Mouse (Mus musculus) CH12.LX (cell line): ENCODE results near the gene Apom. TPM values are rescaled to one million over a fixed set of nuclear protein-coding genes. Genes with fewer than 3 reads are reported as not detected.
"Not testable (repeated sequence)": the region's sequence is repeated elsewhere in the genome, so short reads cannot be mapped to it uniquely, and the experiment has no call there.

Experiments
- DNase-seq: peaks from one replicate; pipeline ENCODE4 v3.0.0-alpha.2; 2013; ENCODE audit errors: extremely low read depth
- H3K27ac ChIP-seq: 2 replicates; pipeline ENCODE4 v1.5.1; 2012; ENCODE audit warnings: low read depth, mild to moderate bottlenecking, control low read depth, moderate library complexity; ENCODE audit not compliant: insufficient read depth
- H3K27me3 ChIP-seq: replicated peaks from 2 replicates; pipeline ENCODE3; 2012; ENCODE audit warnings: inconsistent platforms
- H3K36me3 ChIP-seq, 2 experiments: replicated peaks in 1 of 2; 2 replicates each; pipeline versions ENCODE3 to v1.6.1; 2012; ENCODE audit warnings: inconsistent platforms in 1 of 2, low read length in 1 of 2, mild to moderate bottlenecking in 1 of 2, mixed read lengths in 1 of 2, moderate library complexity in 1 of 2; ENCODE audit not compliant: control insufficient read depth in 1 of 2, insufficient read depth in 1 of 2
- H3K4me1 ChIP-seq, 2 experiments: 2 replicates each; pipeline ENCODE4 v1.6.1; 2012; ENCODE audit warnings: inconsistent platforms in 1 of 2, moderate library complexity in 1 of 2; ENCODE audit not compliant: insufficient read depth in 2 of 2, control insufficient read depth in 1 of 2
- H3K4me2 ChIP-seq: 2 replicates; pipeline ENCODE4 v1.6.1; 2012; ENCODE audit warnings: low read depth, mild to moderate bottlenecking, control low read depth; ENCODE audit not compliant: poor library complexity, insufficient read depth, severe bottlenecking
- H3K4me3 ChIP-seq, 3 experiments: fragments of 150-350 bp in 1 of 3; sonication (generic) in 1 of 3; replicated peaks in 1 of 3; 2 replicates each; pipeline versions ENCODE3 to v1.5.1; 2011 to 2012; ENCODE audit warnings: low read depth in 2 of 3, low read length in 2 of 3, mild to moderate bottlenecking in 2 of 3, moderate library complexity in 2 of 3, control low read depth in 1 of 3, improper control_type of control experiment in 1 of 3, inconsistent platforms in 1 of 3, mixed read lengths in 1 of 3; ENCODE audit not compliant: poor library complexity in 1 of 3
- H3K79me2 ChIP-seq: replicated peaks from 2 replicates; pipeline ENCODE4 v1.6.1; 2012; ENCODE audit warnings: mild to moderate bottlenecking, moderate library complexity; ENCODE audit not compliant: control insufficient read depth, poor library complexity, insufficient read depth, severe bottlenecking; ENCODE audit errors: extremely low read depth
- H3K9ac ChIP-seq: 2 replicates; pipeline ENCODE4 v1.6.1; 2012; ENCODE audit warnings: low read depth, mild to moderate bottlenecking, control low read depth, moderate library complexity; ENCODE audit not compliant: insufficient read depth
- H3K9me3 ChIP-seq: replicated peaks from 2 replicates; pipeline ENCODE3; 2012; ENCODE audit warnings: low read length, inconsistent platforms, mixed read lengths
- ETS1 ChIP-seq: conservative IDR thresholded peaks from 2 replicates; pipeline ENCODE4 v1.6.1; 2012; ENCODE audit warnings: low read depth, mild to moderate bottlenecking, inconsistent platforms, low read length, improper control_type of control experiment, moderate library complexity
- GABPA ChIP-seq: IDR thresholded peaks from 2 replicates; pipeline ENCODE4 v1.6.1; 2012; ENCODE audit warnings: low read depth, low read length, improper control_type of control experiment, inconsistent platforms; ENCODE audit not compliant: insufficient replicate concordance
- MAX ChIP-seq: IDR thresholded peaks from 2 replicates; pipeline ENCODE4 v1.6.1; 2011; ENCODE audit warnings: low read length, improper control_type of control experiment
- MAZ ChIP-seq: IDR thresholded peaks from 2 replicates; pipeline ENCODE4 v1.6.1; 2012; ENCODE audit warnings: low read depth, mild to moderate bottlenecking, inconsistent platforms, low read length, improper control_type of control experiment, moderate library complexity
- MXI1 ChIP-seq: IDR thresholded peaks from 2 replicates; pipeline ENCODE4 v1.6.1; 2011; ENCODE audit warnings: mild to moderate bottlenecking, low read depth, low read length, improper control_type of control experiment
- PAX5 ChIP-seq: IDR thresholded peaks from 2 replicates; pipeline ENCODE4 v1.6.1; 2012; ENCODE audit warnings: low read length, inconsistent platforms, mixed read lengths
- POLR2AphosphoS2 ChIP-seq: IDR thresholded peaks from 2 replicates; pipeline ENCODE4 v1.6.1; 2011; ENCODE audit warnings: low read depth, low read length, improper control_type of control experiment
- SIN3A ChIP-seq: IDR thresholded peaks from 2 replicates; pipeline ENCODE4 v1.6.1; 2012; ENCODE audit warnings: low read length, improper control_type of control experiment, inconsistent platforms
- TBP ChIP-seq: conservative IDR thresholded peaks from 2 replicates; pipeline ENCODE4 v1.6.1; 2011; ENCODE audit warnings: low read depth, low read length, improper control_type of control experiment
- USF1 ChIP-seq: IDR thresholded peaks from 2 replicates; pipeline ENCODE4 v1.6.1; 2014; ENCODE audit warnings: low read depth, mild to moderate bottlenecking, inconsistent platforms, low read length, improper control_type of control experiment
- dilution Hi-C: fragments of 300-500 bp; cut with MboI; formaldehyde crosslinking; loops from 2 replicates; pipeline ENCODE4 v1.14.3; 2020; ENCODE audit warnings: low sequenced_read_pairs; ENCODE audit not compliant: extremely low pct_unique_long_range_greater_than_20kb, extremely low pct_ligation_motif_present
- in situ Hi-C: fragments of 300-500 bp; cut with MboI; formaldehyde crosslinking; loops from 3 replicates; pipeline ENCODE4 v1.14.3; 2019; ENCODE audit warnings: low sequenced_read_pairs, low pct_ligation_motif_present, low pct_unique_long_range_greater_than_20kb, mixed read lengths
- polyA plus RNA-seq: library from polyadenylated mRNA; unstranded; fragments of >175 nt; gene quantifications from 2 replicates; pipeline ENCODE4 v1.2.1, GENCODE M21; 2012; ENCODE audit warnings: low read depth; ENCODE audit not compliant: insufficient read length
- total RNA-seq, 2 experiments: library from RNA; depleted of rRNA; stranded (reverse); fragments of 300-350 nt in 1 of 2; fragments of >200 nt in 1 of 2; gene quantifications; 2 replicates each; pipeline ENCODE4 v1.2.3; 2012 to 2014

The Apom gene
- total and polyA plus RNA-seq, 3 experiments, result 0.39 TPM; not detected in 2

DNA sequence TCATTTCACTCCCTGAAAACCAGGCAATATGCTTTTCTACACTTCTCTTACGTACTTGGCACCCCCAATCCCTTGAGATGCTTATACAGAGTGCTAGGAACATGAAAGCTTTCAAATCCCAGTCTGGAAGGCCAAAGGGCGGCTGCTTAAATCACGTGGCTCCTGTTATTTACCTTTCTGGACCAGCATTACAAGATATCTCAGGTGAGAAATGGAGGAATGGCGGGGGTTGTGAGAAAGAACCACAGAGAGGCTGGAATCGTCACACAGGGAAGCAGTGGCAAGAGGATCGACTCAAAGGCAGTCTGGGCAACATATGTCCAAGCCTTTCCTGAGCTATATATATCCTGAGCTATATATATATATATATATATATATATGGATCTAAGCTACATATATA lies 6.3 kb downstream of the Apom start:
- H3K36me3 ChIP-seq, result peaks cover 29 to 48% of the 10 kb centered on the region in 2 experiments
- peak overlapping the region in 2 of 3 experiments; percentile 74 to 87 for H3K4me3 ChIP-seq
- TF ChIP-seq POLR2AphosphoS2, result peak; percentile 63; the same call in 1 of the 2 replicates
- TF ChIP-seq SIN3A, result no peak
- peak overlapping the region; percentile 95 for H3K9ac ChIP-seq
- peaks cover 5 to 43% of the 10 kb centered on the region in 2 experiments for H3K4me1 ChIP-seq
- dilution Hi-C loops (no loop called here), in situ Hi-C loops (no loop called here)
- H3K27me3 ChIP-seq, result no peaks in the 10 kb centered on the region
- 0 out of 2 replicates have a peak overlapping the region, but pooled peaks have one; percentile 12 for H3K27ac ChIP-seq
- no peaks in the 10 kb centered on the region for H3K9me3 ChIP-seq
- no peak for DNase-seq
- peaks cover 41% of the 10 kb centered on the region for H3K79me2 ChIP-seq
- peak overlapping the region; percentile 81 for H3K4me2 ChIP-seq

DNA sequence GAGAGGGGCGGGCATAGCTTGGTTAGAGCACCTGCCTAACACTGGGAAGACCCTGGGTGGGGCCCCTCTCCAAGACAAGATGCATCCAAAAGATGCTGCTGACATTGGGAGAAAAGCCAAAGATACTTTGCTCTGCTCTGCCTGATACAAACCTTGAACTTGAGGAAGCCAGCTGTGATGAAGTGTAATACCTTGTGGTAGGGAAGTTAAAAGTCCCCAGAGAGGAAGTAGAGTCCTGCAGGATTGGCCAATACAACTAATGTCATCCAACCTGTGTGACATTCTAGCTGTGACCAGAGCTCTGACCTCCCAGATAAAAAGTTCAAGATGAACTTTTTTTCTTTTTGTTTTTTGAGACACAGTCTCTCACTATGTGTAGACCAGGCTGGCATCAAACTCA lies 6.8 kb downstream of the Apom start:
- Histone ChIP-seq H3K36me3 (peaks cover 26 to 43% of the 10 kb centered on the region in 2 experiments), H3K27me3 (no peaks in the 10 kb centered on the region), H3K4me2 (no peak overlapping the region; the same call in 1 of the 2 replicates), H3K4me3 (no peak overlapping the region), H3K9ac (no peak overlapping the region), H3K4me1 (peaks cover 5 to 48% of the 10 kb centered on the region in 2 experiments), H3K79me2 (peaks cover 46% of the 10 kb centered on the region), H3K9me3 (no peaks in the 10 kb centered on the region), H3K27ac (0 out of 2 replicates have a peak overlapping the region, but pooled peaks have one; percentile 12)
- dilution Hi-C loops (no loop called here), in situ Hi-C loops (no loop called here)
- TF ChIP-seq PAX5 (no peak), SIN3A (no peak), TBP (no peak), MAX (no peak), MAZ (no peak), MXI1 (no peak), ETS1 (no peak), USF1 (no peak), POLR2AphosphoS2 (no peak), GABPA (no peak)
- no peak for DNase-seq

DNA sequence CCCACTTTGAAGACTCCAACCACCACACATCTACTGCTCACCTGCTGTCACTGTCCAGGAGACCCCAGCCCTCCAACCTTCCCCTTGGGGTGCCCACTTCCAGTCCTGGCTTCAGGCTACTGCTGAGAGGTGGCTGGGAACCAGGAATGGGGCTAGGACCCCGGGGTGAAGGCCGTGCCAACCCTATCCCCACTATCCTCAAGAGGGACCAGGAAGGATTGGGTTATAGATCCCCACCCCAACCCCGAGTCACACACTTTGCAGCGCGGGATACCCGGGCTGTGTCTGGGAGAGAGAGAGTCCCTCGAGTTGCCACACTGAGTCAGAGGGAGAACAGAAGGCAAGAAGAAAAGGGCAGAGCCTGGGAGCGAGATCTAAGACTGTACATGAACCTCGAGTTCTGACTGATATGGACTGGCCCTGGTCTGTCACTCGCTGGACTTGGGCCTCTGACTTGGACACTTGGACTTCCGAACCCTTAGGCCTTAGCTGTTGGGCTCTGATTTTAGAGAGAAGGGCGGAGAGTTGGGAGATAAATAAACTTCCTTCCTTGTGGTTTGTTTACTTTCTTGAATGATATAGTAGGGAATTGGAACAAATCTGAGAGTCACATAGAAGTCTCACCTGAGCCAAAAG lies 7.5 kb downstream of the Apom start:
- H3K4me3 ChIP-seq, H3K27me3 ChIP-seq, H3K4me2 ChIP-seq, in situ Hi-C loops, H3K9me3 ChIP-seq, H3K9ac ChIP-seq, dilution Hi-C loops, H3K27ac ChIP-seq, DNase-seq: not testable (repeated sequence)
- peaks cover 5 to 55% of the 10 kb centered on the region in 2 experiments for H3K4me1 ChIP-seq
- peaks cover 53% of the 10 kb centered on the region for H3K79me2 ChIP-seq
- H3K36me3 ChIP-seq, result peaks cover 26 to 43% of the 10 kb centered on the region in 2 experiments

DNA sequence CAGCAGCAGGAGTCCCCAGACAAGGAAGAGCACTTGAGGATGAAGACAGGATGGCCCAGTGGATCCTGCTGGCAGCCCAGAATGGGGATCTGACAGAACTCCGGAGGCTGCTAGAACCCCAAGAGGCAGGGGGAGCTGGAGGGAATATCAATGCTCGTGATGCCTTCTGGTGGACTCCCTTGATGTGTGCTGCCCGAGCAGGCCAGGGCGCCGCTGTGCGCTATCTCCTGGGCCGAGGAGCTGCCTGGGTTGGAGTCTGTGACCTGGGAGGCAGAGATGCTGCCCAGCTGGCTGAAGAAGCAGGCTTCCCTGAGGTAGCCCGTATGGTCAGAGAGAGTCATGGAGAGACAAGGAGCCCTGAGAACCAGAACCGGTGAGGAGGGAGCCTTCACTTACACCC lies 8.6 kb downstream of the Apom start:
- in situ Hi-C loops, H3K4me2 ChIP-seq, DNase-seq, H3K9ac ChIP-seq, H3K4me3 ChIP-seq, H3K27me3 ChIP-seq, dilution Hi-C loops, H3K9me3 ChIP-seq, H3K27ac ChIP-seq: not testable (repeated sequence)
- Histone ChIP-seq H3K4me1 (peaks cover 5 to 55% of the 10 kb centered on the region in 2 experiments), H3K36me3 (peaks cover 28 to 42% of the 10 kb centered on the region in 2 experiments), H3K79me2 (peaks cover 51% of the 10 kb centered on the region)
